Mouse (Mus musculus) ES-E14 (cell line): Measurements from ENCODE around the gene Nuak1.

Experiments used
- CHD2 ChIP-seq: IDR thresholded peaks from 2 replicates; pipeline ENCODE4 v1.6.1; 2014; ENCODE audit warnings: mild to moderate bottlenecking, low read depth, low read length, inconsistent platforms
- HCFC1 ChIP-seq: IDR thresholded peaks from 2 replicates; pipeline ENCODE4 v1.6.1; 2012; ENCODE audit warnings: low read length, inconsistent platforms, borderline replicate concordance; ENCODE audit not compliant: insufficient read depth
- MAFK ChIP-seq: IDR thresholded peaks from 2 replicates; pipeline ENCODE4 v1.6.1; 2014; ENCODE audit warnings: mild to moderate bottlenecking, low read depth, low read length, inconsistent platforms; ENCODE audit not compliant: insufficient read depth
- ZNF384 ChIP-seq: IDR thresholded peaks from 2 replicates; pipeline ENCODE4 v1.6.1; 2012; ENCODE audit warnings: low read depth, low read length, inconsistent platforms

GRCm38 (mm10) chr10:84382900-84383883 is 57.2 kb downstream of the Nuak1 start:
- TF ChIP-seq CHD2 (no peak), ZNF384 (no peak), HCFC1 (no peak), MAFK (no peak)
